Mouse (Mus musculus) forebrain, embryonic 15.5 days (tissue): Measurements from ENCODE around the gene Pld5. TPM values are rescaled to one million over a fixed set of nuclear protein-coding genes. Genes with fewer than 3 reads are reported as not detected.
A peak's percentile ranks its signal among the peaks of the same experiment; 100 is the strongest.

Experiments
- ATAC-seq: fragments of 200-750 bp; cut with Nextera tagmentation; replicated peaks from 2 replicates; pipeline ENCODE4 v1.8.0; 2017; ENCODE audit warnings: mild to moderate bottlenecking, moderate TSS enrichment, moderate library complexity
- H3K27ac ChIP-seq: fragments of 300-500 bp; sonication (generic); replicated peaks from 2 replicates; pipeline ENCODE4 v1.5.1; 2015; ENCODE audit warnings: mild to moderate bottlenecking, inconsistent platforms
- H3K27me3 ChIP-seq: fragments of 300-500 bp; sonication (generic); 2 replicates; pipeline ENCODE4 v1.6.1; 2015; ENCODE audit warnings: inconsistent platforms
- H3K36me3 ChIP-seq: fragments of 300-500 bp; sonication (generic); 2 replicates; pipeline ENCODE4 v1.6.1; 2015; ENCODE audit warnings: mild to moderate bottlenecking, inconsistent platforms
- H3K4me1 ChIP-seq: fragments of 300-500 bp; sonication (generic); 2 replicates; pipeline ENCODE4 v1.6.1; 2015; ENCODE audit warnings: inconsistent platforms
- H3K4me2 ChIP-seq: fragments of 300-500 bp; sonication (generic); replicated peaks from 2 replicates; pipeline ENCODE4 v1.6.1; 2015; ENCODE audit warnings: mild to moderate bottlenecking, inconsistent platforms
- H3K4me3 ChIP-seq: fragments of 300-500 bp; sonication (generic); 2 replicates; pipeline ENCODE4 v1.5.1; 2015; ENCODE audit warnings: mild to moderate bottlenecking, inconsistent platforms
- H3K9ac ChIP-seq: fragments of 300-500 bp; sonication (generic); replicated peaks from 2 replicates; pipeline ENCODE4 v1.6.1; 2015; ENCODE audit warnings: mild to moderate bottlenecking, inconsistent platforms
- H3K9me3 ChIP-seq: fragments of 300-500 bp; sonication (generic); 2 replicates; pipeline ENCODE4 v1.6.1; 2016; ENCODE audit warnings: inconsistent platforms
- WGBS: fragments of 180-500 bp; shearing (Covaris S2); methylation state at CpG from one replicate; pipeline ENCODE4 v1.1.7; 2015; ENCODE audit warnings: mixed read lengths; 5-methylcytosine and 5-hydroxymethylcytosine counted together
- polyA plus RNA-seq: library from polyadenylated mRNA; unstranded; fragments of >200 nt; fragmentation: Nextera tagmentation; extraction: Ambion mirVana; gene quantifications from 2 replicates; pipeline ENCODE4 v1.2.1, GENCODE M21; 2015

Gene Pld5
- polyA plus RNA-seq, 1 experiment from 2014 or later, result 1.2 TPM

GRCm38 (mm10) chr1:176212922-176213644 lies 62.0 kb downstream of the Pld5 start:
- ATAC-seq, result no peak
- Histone ChIP-seq H3K27ac (no peak overlapping the region), H3K4me3 (peak overlapping the region; percentile 17)

GRCm38 (mm10) chr1:176210803-176211202 lies 64.3 kb downstream of the Pld5 start:
- Histone ChIP-seq H3K9ac (no peak overlapping the region), H3K4me3 (no peak overlapping the region), H3K4me2 (no peak overlapping the region), H3K36me3 (no peaks in the 10 kb centered on the region), H3K4me1 (peaks cover 9% of the 10 kb centered on the region), H3K27me3 (no peaks in the 10 kb centered on the region), H3K9me3 (no peaks in the 10 kb centered on the region), H3K27ac (no peak overlapping the region)
- no peak for ATAC-seq
- 100% methylated on average over 1 of the region's 1 CpGs for WGBS

More at GRCm38 (mm10) chr1:176212922-176213644, 62.0 kb downstream of the Pld5 start:
- 0 out of 2 replicates have a peak overlapping the region, but pooled peaks have one; percentile 12 for H3K9ac ChIP-seq
- H3K9me3 ChIP-seq, result no peaks in the 10 kb centered on the region
- peaks cover 9% of the 10 kb centered on the region for H3K4me1 ChIP-seq
- peak overlapping the region; percentile 42 for H3K4me2 ChIP-seq
- H3K36me3 ChIP-seq, result no peaks in the 10 kb centered on the region
- 54% methylated on average over 9 of the region's 9 CpGs for WGBS
- H3K27me3 ChIP-seq, result no peaks in the 10 kb centered on the region

- no peaks in the 10 kb centered on the region for H3K36me3 ChIP-seq
- H3K9ac ChIP-seq, result no peak overlapping the region
- no peaks in the 10 kb centered on the region for H3K9me3 ChIP-seq
- WGBS, result 90% methylated on average over 2 of the region's 2 CpGs
- no peak overlapping the region for H3K4me2 ChIP-seq
- no peak overlapping the region for H3K4me3 ChIP-seq
- no peak for ATAC-seq
- no peaks in the 10 kb centered on the region for H3K4me1 ChIP-seq
- H3K27ac ChIP-seq, result no peak overlapping the region
- no peaks in the 10 kb centered on the region for H3K27me3 ChIP-seq
Observed at GRCm38 (mm10) chr1:176208014-176208413, 67.1 kb downstream of the Pld5 start.

- Histone ChIP-seq H3K4me2 (no peak overlapping the region), H3K4me3 (no peak overlapping the region), H3K36me3 (no peaks in the 10 kb centered on the region), H3K9me3 (no peaks in the 10 kb centered on the region), H3K4me1 (no peaks in the 10 kb centered on the region), H3K27me3 (no peaks in the 10 kb centered on the region), H3K9ac (no peak overlapping the region), H3K27ac (no peak overlapping the region)
- no peak for ATAC-seq
- 85% methylated on average over 3 of the region's 3 CpGs for WGBS
Observed at GRCm38 (mm10) chr1:176202360-176202759, 72.8 kb downstream of the Pld5 start.

DNA sequence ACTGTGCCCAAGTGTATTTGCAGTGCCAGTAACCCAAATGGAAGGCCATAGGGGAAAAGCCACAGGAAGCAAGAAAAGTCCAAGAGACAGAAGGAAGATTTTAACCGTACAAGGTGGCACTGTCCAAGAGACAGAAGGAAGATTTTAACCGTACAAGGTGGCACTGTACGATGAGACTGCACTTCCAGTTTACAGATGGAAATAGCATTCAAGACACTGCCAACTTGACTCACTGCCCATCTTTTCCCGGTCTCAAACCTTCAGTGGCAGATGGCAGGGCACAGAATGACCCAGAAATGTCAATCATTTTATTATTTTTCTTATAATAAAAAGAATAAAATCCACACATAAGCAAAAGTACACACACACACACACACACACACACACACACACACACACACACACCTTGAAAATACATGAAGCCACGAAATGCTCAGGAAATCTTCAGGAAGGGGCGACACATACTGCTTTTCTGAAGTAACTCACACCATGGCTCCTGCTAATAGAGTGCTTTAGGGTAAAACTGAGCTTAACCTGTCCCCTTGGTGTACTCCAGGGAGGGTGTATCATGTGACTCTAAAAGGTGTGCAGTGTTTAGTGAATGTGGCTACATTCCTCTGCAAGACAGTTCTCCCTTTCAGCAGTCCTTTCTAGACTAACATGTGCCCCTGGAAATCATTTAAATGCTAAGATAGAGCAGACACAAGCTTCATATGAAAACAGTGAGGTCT lies 77.9 kb downstream of the Pld5 start:
- peak; percentile 67; the same call in 1 of the 2 replicates for ATAC-seq
- H3K4me3 ChIP-seq, result no peak overlapping the region
- 59% methylated on average over 6 of the region's 6 CpGs for WGBS

GRCm38 (mm10) chr1:176196341-176196740 lies 78.8 kb downstream of the Pld5 start:
- Histone ChIP-seq H3K36me3 (no peaks in the 10 kb centered on the region), H3K4me3 (no peak overlapping the region), H3K4me2 (no peak overlapping the region), H3K4me1 (no peaks in the 10 kb centered on the region), H3K27ac (no peak overlapping the region), H3K9me3 (no peaks in the 10 kb centered on the region), H3K9ac (no peak overlapping the region), H3K27me3 (no peaks in the 10 kb centered on the region)
- no peak for ATAC-seq
- 88% methylated on average over 4 of the region's 4 CpGs for WGBS

More for the DNA sequence above, 77.9 kb downstream of the Pld5 start:
- H3K9me3 ChIP-seq, result no peaks in the 10 kb centered on the region
- H3K36me3 ChIP-seq, result no peaks in the 10 kb centered on the region
- H3K4me2 ChIP-seq, result no peak overlapping the region
- H3K4me1 ChIP-seq, result no peaks in the 10 kb centered on the region
- no peak overlapping the region for H3K9ac ChIP-seq
- H3K27ac ChIP-seq, result no peak overlapping the region
- H3K27me3 ChIP-seq, result no peaks in the 10 kb centered on the region

DNA sequence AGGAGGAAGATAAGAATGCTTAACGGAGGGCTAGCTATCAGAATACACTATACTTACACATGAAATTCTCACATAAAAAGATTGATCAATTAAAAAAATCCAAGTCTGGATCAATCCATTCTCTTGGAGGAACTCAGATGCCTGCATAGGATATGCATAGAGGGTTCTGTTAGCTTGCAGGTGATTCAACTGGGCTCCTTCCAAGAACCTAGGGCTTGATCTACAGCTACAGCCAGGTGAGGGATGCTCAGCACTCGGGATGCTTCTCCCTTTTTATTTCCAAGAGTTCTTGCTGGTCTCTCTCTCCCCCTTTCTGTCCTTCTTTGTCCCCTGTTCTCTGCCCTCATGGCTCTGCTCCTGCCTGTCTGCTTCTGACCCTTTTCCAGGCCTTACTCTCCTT lies 80.4 kb downstream of the Pld5 start:
- ATAC-seq, result no peak
- no peak overlapping the region for H3K9ac ChIP-seq
- WGBS, result 80% methylated on average over 2 of the region's 2 CpGs

DNA sequence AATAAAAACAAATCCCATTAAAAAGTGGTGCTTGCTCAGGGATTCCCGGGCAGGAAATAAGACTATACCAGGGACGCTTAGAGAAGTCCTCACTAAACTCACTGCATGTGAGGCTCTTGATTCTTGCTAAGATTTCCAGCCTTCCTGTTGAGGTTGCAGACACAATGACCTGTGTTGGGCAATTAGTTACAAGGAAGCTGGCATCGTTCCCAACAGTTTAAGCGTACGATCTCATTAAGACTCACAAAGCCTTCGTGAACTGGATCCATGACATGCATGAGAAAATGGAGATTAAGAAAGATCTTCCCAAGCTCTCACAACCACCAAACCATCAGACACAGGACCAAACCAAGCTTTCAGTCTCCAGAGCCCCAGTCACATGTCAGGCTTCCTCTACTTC lies 91.1 kb downstream of the Pld5 start:
- no peak overlapping the region for H3K27ac ChIP-seq
- no peak overlapping the region for H3K4me2 ChIP-seq
- H3K4me3 ChIP-seq, result no peak overlapping the region
- no peak for ATAC-seq
- H3K9me3 ChIP-seq, result no peaks in the 10 kb centered on the region
- no peaks in the 10 kb centered on the region for H3K27me3 ChIP-seq
- H3K4me1 ChIP-seq, result 0 out of 2 replicates have a peak, but pooled peaks cover 3% of the 10 kb centered on the region
- no peaks in the 10 kb centered on the region for H3K36me3 ChIP-seq
- no peak overlapping the region for H3K9ac ChIP-seq
- WGBS, result 24% methylated on average over 6 of the region's 6 CpGs

More for the DNA sequence above, 80.4 kb downstream of the Pld5 start:
- Histone ChIP-seq H3K36me3 (no peaks in the 10 kb centered on the region), H3K9me3 (no peaks in the 10 kb centered on the region), H3K4me2 (no peak overlapping the region), H3K27me3 (no peaks in the 10 kb centered on the region), H3K4me1 (no peaks in the 10 kb centered on the region), H3K27ac (no peak overlapping the region), H3K4me3 (no peak overlapping the region)

GRCm38 (mm10) chr1:176174971-176175370 lies 100.1 kb downstream of the Pld5 start:
- Histone ChIP-seq H3K4me3 (no peak overlapping the region), H3K36me3 (no peaks in the 10 kb centered on the region), H3K4me2 (no peak overlapping the region), H3K4me1 (no peaks in the 10 kb centered on the region), H3K9me3 (no peaks in the 10 kb centered on the region), H3K27ac (no peak overlapping the region), H3K27me3 (no peaks in the 10 kb centered on the region), H3K9ac (no peak overlapping the region)
- WGBS, result 83% methylated on average over 1 of the region's 1 CpGs
- ATAC-seq, result no peak

DNA sequence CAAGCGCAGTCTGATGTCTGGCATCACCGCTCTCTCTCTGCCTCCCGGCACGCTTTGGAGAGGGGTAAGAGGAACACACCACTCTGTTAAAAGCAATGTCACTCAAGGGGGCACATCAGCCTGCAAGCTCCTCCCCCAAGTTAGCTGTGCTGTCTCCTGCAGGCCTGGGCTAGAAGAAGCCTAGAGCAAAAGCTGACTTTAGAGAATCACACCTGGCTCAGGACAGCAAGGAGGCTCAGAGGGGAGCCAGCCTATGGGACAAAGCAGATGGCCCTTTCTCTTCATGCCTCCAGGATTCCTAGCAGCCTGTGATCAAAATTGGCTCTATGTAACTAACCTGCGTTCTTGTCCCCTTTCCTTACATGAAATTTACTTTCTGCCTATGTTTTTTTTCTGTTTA lies 107.3 kb downstream of the Pld5 start:
- Histone ChIP-seq H3K9me3 (no peaks in the 10 kb centered on the region), H3K27ac (no peak overlapping the region), H3K4me3 (no peak overlapping the region), H3K9ac (no peak overlapping the region), H3K4me1 (no peaks in the 10 kb centered on the region), H3K27me3 (no peaks in the 10 kb centered on the region), H3K4me2 (no peak overlapping the region), H3K36me3 (no peaks in the 10 kb centered on the region)
- ATAC-seq, result no peak
- WGBS, result 78% methylated on average over 5 of the region's 5 CpGs

GRCm38 (mm10) chr1:176167114-176167513 lies 108.0 kb downstream of the Pld5 start:
- H3K27ac ChIP-seq, result no peak overlapping the region
- no peak overlapping the region for H3K4me2 ChIP-seq
- no peak for ATAC-seq
- H3K27me3 ChIP-seq, result no peaks in the 10 kb centered on the region
- no peaks in the 10 kb centered on the region for H3K36me3 ChIP-seq
- 70% methylated on average over 2 of the region's 2 CpGs for WGBS
- no peaks in the 10 kb centered on the region for H3K9me3 ChIP-seq
- H3K9ac ChIP-seq, result no peak overlapping the region
- H3K4me3 ChIP-seq, result no peak overlapping the region
- no peaks in the 10 kb centered on the region for H3K4me1 ChIP-seq

DNA sequence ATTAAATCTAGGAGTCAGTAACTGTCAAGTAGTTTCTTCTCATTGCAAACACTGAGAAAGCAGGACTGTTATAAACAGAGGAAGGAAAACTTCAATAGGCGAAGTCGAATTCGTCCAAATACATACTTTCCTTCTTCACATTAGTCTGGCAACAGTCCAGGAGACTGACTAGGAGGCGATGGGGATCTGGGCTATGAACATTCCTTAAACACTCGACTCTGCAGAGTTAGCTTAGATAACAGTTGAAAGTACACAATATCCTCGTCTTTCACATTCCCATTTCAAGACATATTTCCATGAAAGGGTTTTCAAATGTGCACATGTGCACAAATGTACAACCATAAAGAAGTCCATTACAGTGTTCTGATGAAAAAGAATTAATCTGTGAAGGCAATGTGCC lies 129.8 kb downstream of the Pld5 start:
- 81% methylated on average over 6 of the region's 6 CpGs for WGBS
- no peaks in the 10 kb centered on the region for H3K27me3 ChIP-seq
- no peak overlapping the region for H3K27ac ChIP-seq
- no peaks in the 10 kb centered on the region for H3K36me3 ChIP-seq
- H3K9me3 ChIP-seq, result no peaks in the 10 kb centered on the region
- ATAC-seq, result no peak
- H3K4me3 ChIP-seq, result no peak overlapping the region
- no peak overlapping the region for H3K4me2 ChIP-seq
- no peak overlapping the region for H3K9ac ChIP-seq
- H3K4me1 ChIP-seq, result no peaks in the 10 kb centered on the region
